Mouse (Mus musculus) layer of hippocampus, adult 18-20 months (tissue): ENCODE results near the gene Mrps7. TPM values are rescaled to one million over a fixed set of nuclear protein-coding genes. Genes with fewer than 3 reads are reported as not detected.

ENCODE experiments used
- DNase-seq, 2 experiments: peaks; one replicate each; pipeline ENCODE4 v3.0.0; 2022; ENCODE audit warnings: low spot score in 2 of 2
- long read RNA-seq: library from polyadenylated mRNA; stranded (forward); transcript quantifications from one replicate; pipeline ENCODE4 v2.0.0, GENCODE M21; 2021
- total RNA-seq, 2 experiments: library from RNA; stranded (reverse); gene quantifications; 2 replicates each; pipeline ENCODE4 v1.2.3; 2021

Mrps7 gene
- 10 to 100 TPM; 49.0 to 50.1 TPM for total RNA-seq
- long read RNA-seq, transcript Mrps7-201 (5 exons, 1,962 nt) = major isoform, 44 of 55 reads
- long read RNA-seq, partial matches to known transcripts = 5 of 55 reads
- long read RNA-seq, other reads (novel, unspliced or antisense) = 5 of 55 reads

DNA sequence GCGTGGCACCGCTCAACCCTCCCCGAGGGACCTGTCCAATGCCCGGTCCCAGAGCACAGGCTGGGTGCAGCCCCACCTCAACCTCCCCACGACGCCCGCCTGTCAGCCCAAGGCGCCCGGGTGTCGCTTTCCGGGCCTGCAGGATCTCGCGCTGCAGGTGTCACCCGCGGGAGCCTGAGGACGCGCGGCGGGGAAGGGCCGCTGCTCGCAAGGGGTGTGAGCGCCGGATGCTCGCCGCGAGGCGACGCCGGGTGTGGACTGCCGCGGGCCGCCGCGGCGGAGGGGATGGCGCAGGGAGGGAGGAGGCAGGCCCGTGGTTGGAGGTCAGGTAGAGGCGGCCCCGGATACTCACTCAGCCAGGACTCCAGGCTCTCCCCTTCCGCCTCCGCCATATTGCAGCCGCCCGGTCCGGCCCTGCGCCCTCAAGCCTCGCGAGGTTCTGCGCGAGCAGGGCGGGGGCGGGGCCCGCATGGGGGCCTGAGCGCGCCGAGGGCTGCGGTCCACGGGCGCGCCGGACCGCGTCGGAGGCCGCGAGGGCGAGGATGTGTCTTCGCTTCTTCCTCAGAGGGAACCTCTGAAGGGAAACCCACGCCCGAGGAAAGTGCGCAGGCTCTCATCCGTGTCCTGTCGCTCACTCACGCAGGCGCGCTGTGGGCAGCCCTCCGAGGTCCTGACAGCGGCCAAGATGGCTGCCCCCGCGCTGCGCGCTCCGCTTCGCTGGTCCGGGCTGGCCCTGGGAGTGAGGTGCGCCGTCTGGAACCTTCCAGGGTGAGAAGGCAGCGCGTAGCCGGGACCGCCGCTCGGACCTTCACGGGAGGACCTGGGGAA, at the start of gene Mrps7, which contains the start of gene Gga3:
Mrps7 (plus strand) TSS at position 450 of the 828 bp plus-strand sequence.
Gga3 (minus strand) TSS at position 576 of the 828 bp plus-strand sequence.
- DNase-seq = peak; percentile 80 to 89

DNA sequence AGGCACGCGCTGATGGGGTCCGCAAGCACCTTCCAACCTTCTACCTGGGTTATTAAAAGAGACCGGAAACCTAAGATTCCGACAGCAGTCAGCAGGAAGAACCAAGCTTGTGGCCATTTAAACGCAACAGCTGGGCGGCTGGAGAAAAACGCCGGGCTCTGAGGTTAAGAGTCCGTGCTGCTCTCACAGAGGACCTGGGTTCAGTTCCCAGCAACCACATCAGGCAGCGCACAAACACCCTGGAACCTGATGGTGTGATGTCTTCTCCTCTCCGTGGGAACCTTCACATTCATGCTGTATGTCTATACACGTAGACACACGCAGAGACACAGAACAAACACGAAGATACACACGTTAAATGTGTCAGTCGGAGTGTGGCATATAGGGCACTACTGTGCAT, 48.0 kb upstream of the Mrps7 start:
- DNase-seq = no peak

DNA sequence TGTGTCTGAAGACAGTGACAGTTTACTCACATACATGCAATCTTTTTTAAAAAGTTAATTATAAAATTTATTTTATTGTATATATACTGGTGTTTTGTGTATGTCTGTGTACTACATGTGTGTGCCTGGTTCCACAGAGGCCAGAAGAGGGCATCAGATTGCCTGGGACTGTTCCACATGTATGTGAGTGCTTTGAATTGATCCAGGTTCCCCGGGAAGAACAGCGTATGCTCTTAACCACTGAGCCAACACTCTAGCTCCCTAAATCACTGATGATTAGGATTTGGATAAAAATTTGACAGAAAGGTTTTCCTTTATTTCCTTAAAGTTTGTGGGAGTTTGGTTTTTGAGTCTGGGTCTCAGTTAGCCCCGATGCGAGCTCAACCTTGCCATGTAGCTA, 40.3 kb upstream of the Mrps7 start:
- DNase-seq = no peak

DNA sequence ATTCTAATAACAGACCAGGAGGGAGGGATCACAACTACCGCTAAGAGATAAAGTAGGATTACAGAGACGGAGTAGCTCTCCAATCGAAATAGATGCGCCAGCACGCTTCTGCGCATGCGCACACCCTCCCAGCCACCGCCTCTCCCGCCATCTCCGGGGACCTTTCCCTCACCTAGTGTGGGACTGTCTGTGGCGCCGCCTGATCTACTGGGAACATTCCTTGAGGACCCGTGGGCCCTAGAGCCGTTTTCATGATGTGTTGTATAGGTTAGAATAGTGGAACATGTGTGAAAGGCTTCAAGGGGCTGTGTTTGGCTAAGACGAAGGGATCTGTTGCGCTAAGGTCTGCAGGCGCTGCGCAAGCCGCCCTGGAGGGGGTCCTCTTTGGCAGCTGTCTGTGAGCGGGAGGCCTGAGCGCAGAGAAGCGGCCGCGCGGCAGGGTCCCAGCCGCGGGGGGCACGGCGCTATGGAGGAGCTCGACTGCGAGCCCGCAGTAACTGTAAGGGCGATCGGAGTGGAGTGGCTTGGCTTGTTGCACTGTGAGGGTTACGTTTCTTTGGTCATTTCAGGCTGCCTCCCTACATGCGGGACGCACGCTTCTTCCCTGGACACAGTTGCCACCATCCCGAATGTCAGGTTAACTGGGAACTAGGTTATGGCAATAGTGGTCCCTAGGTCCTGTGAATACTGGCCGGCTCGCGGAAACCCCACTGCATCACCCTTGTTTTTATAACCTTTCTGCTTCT, 39.5 kb upstream of the Mrps7 start, which contains the start of gene Nup85:
Nup85 (plus strand) TSS at position 371 of the 746 bp plus-strand sequence.
- peak; percentile 92 to 98 for DNase-seq

DNA sequence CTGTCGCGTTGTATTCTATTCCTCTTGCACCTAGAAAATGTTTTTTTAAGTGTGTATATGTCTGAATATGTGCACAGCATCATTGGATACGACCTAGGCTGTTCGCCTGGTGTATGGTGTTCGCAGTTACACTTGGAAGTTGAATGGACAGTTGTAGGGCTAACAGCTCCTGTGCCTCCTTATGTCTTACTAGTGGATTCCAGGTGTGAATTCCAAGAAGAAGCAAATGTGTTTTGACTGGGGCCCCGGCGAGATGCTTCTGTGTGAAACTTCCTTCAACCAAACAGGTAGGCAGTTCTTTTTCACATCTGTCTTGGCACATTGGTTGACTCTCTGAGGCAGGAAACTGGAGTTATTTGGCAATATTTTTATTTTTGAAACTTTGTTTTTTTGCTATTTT, 38.8 kb upstream of the Mrps7 start:
- DNase-seq = no peak

DNA sequence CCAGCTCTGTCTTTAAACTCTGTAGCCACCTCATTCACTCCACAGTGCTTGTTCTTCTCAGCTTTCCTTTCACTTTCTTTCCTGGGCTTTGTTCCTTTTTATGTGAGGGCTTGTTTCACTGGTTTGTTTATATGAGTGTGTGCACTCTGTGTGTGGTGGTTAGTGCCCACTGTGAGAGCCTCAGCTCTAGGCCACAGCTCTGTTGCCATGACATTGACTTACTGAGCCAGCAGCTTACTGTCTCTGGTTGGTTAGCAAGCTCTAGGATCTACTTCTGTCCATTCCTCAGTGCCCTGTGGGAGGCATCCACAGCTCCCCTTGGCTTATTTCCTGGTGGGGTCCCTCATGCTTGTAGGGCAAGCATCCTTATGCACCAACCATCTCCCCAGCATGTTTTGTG, 24.6 kb upstream of the Mrps7 start:
- no peak for DNase-seq

DNA sequence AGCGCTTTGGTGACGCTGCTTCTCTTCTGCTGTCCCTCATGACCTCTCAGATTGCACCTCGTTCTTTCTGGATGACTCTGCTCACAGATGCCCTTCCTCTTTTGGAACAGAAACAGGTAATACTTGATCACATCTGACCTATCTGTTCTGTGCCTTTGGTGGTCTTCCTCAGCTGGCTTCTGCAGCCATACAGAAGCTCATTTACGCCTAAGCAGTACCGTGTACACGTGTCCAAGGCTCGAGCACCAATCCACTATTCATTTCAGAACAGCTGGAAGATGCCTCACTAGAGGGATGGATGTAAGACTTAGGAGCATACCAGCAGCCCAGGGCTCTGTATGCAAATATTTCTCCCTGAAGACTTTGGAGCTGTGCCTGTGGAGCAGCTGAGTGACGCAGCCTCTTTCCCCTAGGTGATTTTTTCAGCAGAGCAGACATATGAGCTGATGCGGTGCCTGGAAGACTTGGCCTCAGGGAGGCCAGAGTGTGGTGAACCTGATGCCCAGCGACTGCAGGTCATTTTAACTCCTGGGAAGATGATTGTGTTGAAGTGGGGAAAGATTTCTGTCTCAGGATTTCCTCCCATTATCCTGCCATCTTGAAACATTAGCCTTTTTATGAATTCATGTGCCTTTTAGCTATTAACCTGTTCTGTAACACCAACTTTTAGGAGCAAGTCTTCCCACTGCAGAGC, 20.7 kb upstream of the Mrps7 start:
- DNase-seq = no peak

DNA sequence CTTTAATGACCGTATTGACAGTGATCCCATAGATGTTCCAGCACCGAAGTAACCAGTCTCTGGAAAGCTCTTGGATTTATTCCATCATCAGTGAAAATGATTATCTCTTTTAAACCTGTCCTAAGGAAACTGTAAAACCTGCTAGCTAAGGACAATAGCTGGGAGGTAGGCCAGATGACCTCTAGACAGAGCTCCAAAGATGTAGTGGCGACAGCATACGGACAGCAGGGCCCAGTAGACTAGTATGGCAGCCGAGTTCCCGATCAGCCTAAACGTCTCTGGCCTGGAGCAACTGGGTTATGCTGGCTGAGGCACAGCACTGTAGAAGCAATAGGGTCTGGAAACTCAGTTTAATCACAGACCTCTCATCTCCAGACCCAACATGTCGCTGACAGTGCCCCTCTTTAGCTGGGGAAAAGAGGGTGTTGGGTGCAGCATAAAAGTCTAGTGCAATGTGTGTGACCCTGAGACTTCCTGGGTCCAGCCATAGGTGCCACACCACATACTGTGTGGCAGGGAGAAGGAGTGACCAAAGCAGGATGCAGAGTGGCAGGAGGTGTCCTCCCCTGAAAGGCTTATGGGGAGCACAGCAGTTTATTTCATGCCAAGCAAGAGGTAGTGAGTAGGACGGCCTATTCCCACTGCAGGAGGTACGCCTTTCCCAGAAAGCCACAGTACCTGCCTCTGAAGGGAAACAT, 19.2 kb upstream of the Mrps7 start:
- no peak for DNase-seq

DNA sequence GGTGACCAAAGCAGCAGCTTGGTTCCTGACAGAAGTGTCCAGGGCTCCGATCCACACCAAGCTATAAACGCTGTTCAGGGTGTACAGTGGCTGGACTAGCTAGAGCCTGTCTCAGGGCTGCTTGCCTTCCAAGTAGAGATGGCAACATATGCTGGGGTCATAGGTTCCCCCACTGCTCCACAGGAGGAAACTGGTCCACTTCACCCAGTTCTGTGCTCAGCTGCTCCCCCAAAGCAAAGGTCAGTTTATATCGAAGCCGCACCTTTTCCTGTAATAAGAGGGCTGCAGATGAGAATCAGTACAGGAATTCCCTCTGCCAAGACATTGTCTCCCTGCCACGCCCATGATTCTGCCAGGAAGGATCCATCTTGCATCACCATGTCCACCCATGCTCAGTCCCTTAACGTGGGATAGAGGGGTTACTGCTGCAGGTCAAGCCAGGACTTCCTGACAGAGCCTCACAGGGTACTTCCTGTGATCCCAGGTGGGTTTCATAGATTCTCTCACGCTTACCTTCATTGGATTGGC, 18.1 kb upstream of the Mrps7 start:
- no peak for DNase-seq

DNA sequence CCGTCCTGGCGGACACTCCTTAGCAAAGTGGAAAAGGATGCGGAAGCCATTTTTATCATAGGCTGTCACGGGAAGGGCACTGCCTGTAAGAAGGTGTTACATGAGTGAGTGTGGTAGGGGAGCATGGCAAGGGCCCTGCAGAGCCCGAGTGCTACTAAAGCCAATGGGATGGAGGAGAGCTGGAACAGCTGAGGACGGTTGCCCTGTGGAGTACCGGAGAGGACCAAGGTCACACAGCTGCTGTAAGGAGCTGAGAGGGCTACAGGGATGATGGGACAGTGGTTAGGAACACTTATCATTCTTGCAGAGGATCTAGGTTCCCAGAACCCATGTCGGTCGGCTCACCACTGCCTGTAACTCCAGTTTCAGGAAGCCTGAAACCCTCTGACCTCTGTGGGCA, 17.3 kb upstream of the Mrps7 start:
- DNase-seq = no peak

DNA sequence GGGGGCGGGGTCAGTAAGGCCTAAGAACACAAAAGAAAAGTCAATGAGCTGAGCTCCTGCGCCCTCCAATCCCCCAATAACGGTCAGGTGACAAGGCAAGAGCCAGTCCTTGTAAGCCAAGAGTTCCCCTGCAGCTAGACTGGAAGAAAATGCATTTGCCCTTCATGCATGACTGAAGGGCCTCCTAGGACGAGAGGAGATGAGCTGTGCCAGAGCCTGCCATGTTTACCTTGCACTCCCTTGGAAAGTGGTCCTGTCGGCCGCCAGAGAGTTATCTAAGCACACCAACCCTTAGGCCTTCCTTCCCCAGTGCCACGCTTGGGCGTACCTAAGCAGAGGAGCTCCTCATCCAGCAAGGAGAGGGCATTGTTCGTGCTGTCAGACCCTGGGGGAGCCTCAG, 15.7 kb upstream of the Mrps7 start:
- no peak for DNase-seq

DNA sequence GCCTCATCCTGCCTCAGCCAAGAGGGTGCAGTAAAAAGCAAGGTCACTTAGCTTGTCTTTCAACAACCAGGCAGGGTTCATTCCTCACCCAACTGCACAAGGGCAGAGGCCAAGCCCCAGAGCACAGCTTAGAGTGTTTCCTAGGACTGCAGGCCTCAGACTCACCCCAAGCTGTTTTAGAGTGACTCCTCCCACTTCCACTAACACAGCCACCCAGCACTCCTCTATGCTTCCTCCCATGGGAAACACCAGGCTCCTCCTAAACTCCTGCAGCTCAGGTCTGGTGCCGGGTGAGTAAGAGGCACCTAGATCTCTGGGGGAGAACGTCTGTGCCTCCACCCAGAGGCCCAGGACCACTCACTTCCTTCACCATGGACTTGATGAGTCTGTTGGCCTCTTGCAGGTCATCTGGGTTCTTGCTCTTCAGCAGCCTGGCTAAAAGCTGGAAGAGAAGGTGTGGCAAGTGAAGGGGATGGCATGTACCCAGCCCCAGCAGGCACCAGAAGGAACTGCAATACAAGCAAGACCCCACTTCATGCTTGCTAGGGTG, 13.1 kb upstream of the Mrps7 start:
- DNase-seq = no peak

DNA sequence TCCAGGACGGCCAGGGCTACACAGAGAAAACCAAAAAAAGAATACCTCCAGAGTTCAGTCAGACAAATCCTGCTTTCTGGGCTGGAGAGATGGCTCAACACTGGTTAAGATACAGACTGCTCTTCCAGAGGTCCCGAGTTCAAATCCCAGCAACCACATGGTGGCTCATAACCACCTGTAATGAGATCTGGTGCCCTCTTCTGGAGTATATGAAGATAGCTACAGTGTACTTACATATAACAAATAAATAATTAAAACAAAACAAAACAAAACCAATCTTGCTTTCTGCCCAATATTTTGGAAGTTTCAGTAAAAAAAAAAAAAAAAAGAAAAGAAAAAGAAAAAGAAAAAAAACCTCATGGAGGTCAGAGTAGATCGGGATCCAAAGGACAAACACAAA, 8.5 kb upstream of the Mrps7 start:
- DNase-seq = no peak

DNA sequence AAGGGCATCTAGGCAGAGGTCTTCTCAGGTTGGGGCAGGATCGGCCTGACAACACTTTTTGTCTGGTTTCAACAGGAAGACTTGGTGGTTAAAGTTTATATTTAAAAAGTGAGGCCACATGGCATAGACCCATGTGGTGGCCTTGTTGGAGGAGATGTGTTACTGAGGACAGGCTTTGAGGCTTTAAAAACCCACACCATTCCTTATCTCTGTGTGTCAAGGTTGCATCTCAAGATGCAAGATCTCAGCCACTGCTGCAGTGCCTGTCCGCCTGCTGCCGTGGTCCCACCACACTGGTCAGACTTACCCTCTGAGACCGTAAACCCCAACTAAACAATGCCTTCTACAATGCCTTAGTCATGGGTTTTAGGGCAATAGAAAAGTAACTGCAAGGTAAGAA, 5.4 kb upstream of the Mrps7 start:
- no peak for DNase-seq

DNA sequence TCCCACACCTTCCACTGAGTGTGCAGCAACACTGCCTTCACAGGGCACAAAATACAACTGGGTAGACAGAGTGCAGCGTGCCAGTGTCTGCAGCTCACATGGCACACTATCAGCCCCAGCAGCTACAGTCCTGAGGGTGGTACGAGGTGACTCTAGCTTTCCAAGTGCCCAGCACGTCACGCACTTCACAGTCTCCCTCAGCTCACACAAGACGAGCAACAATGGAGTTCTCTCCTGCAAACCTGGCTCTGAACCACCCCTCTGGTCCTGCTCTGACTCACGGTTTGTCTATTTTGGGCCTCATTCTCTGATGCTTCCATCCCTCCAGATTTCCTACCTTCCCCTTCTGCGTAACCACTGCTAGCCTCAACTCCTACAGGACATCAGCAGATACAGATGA, 4.0 kb upstream of the Mrps7 start:
- no peak for DNase-seq

DNA sequence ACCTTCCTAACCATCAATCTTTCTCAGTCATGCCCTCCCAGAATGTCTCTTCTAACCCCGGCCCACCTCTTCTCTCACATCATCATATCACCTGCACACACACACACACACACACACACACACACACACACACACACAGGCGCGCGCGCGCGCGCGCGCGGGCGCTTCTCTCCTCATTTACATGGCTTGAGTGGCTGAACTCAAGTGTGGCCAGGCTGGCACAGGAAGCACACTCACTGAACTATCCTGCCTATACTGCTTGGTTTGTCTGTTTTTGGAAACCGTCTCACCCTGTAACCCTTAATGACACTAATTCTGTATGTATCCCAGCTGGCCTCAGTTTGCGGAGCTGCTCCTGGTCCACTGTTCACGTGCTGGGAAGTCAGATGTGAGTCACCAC, 3.0 kb upstream of the Mrps7 start:
- no peak for DNase-seq

DNA sequence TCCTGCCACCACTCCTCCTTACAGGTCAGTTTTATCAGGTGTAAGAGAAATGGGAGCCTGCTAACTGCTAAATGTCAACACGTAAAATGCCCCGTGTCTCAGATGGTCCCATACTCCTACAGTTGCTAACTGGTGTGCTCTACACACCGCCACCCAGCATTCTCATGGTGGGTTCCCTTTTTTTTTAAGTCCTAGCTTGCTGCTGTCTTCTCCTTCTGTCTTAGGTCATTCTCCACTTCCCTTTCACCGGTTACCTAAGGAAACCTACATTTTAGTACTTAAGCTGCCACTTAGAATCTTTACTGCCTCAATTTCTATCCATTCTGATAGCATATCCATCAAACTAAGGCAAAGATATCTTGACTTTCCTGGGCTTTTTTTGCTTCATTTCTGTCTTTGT, 2.6 kb upstream of the Mrps7 start:
- DNase-seq = no peak

DNA sequence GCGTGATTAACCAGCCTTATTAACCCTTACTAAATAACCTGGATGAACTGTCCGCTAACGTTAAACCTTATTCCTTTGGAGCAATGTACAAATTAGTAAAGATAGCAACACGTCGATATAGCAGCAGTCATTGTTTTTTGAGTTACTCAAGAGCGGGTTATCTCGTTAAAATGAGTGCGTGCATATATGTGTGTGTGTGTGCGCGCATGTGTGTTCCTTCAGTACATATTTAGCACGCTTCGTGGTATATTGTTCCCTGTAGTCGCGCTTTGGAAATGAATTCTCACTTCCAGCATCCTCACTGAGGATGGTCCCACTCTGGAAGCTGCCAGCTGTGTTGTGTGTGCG, 623 bp upstream of the Mrps7 start:
- no peak for DNase-seq

DNA sequence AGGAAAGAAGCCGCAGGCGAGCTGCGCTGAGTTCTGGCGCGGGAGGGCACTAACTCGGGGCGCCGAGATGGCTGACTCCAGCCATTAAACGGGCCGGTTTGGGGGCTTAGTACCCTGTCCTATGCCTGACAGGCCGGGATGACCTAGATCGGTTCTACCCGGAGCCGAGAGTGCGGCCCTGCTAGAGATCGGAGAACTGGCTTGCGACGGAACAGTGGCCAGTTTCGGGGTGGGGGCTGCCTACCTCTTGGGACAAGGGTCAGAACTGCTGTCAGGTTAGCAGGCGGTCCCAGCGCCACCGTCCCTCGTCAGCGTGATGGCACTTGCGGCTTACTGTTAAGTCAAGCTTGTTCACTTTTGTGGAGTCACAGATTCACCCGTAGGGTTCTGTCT, 575 bp downstream of the Mrps7 start:
- DNase-seq = no peak

DNA sequence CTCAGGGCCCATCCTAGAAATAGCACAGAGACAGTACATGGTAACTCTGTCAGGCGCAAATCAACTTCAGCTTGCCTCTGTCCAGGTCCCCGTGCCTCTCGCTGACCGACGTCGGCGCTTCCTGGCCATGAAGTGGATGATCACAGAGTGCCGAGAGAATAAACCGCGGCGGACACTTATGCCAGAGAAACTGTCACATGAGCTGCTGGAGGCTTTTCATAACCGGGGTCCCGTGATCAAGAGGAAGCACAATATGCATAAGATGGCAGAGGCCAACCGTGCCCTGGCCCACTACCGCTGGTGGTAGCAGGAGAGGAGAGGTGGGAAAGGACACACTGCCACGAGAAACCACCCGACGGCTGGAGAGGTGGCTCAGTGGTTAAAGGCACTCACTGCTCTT, 3.0 kb downstream of the Mrps7 start:
- no peak for DNase-seq
